Mouse (Mus musculus): ENCODE measurements around the gene Sik2.
A peak's percentile ranks its signal among the peaks of the same experiment; 100 is the strongest.

Sik2 gene

GRCm38 (mm10) chr9:51008841-51009655 lies at the start of gene Sik2:
Sik2 (minus strand) TSS chr9:51009073.
- DNase-seq (ENCODE audit: low spot score in 2 of 2): peak; percentile 64 to 81

- DNase-seq (ENCODE audit: low spot score in 2 of 2): no peak
These were observed 47.8 kb upstream of the Sik2 start for GRCm38 (mm10) chr9:51056360-51057324.

GRCm38 (mm10) chr9:51052180-51052579 lies 43.3 kb upstream of the Sik2 start:
- peak in 1 of 2 experiments; percentile 20 for DNase-seq (ENCODE audit: low spot score in 2 of 2)

- DNase-seq (ENCODE audit: low spot score in 2 of 2): no peak
These were observed 33.3 kb upstream of the Sik2 start for GRCm38 (mm10) chr9:51042136-51042535.

- no peak for DNase-seq (ENCODE audit: low spot score in 2 of 2)
These were observed 32.7 kb upstream of the Sik2 start for GRCm38 (mm10) chr9:51041491-51041980.

GRCm38 (mm10) chr9:51032785-51033529 lies 24.1 kb upstream of the Sik2 start:
- no peak for DNase-seq (ENCODE audit: low spot score in 2 of 2)

- no peak for DNase-seq (ENCODE audit: low spot score in 2 of 2)
These were observed 23.4 kb upstream of the Sik2 start for GRCm38 (mm10) chr9:51032291-51032690.

GRCm38 (mm10) chr9:51031603-51032002 lies 22.7 kb upstream of the Sik2 start:
- DNase-seq (ENCODE audit: low spot score in 2 of 2): no peak

GRCm38 (mm10) chr9:51030147-51030546 lies 21.3 kb upstream of the Sik2 start:
- no peak for DNase-seq (ENCODE audit: low spot score in 2 of 2)

GRCm38 (mm10) chr9:51026952-51027351 lies 18.1 kb upstream of the Sik2 start:
- no peak for DNase-seq (ENCODE audit: low spot score in 2 of 2)

GRCm38 (mm10) chr9:51021123-51021795 lies 12.4 kb upstream of the Sik2 start:
- no peak for DNase-seq (ENCODE audit: low spot score in 2 of 2)

GRCm38 (mm10) chr9:51020351-51020750 lies 11.5 kb upstream of the Sik2 start:
- DNase-seq (ENCODE audit: low spot score in 2 of 2): no peak

- no peak for DNase-seq (ENCODE audit: low spot score in 2 of 2)
These were observed 10.8 kb upstream of the Sik2 start for GRCm38 (mm10) chr9:51019670-51020069.

GRCm38 (mm10) chr9:51015732-51016131 lies 6.9 kb upstream of the Sik2 start:
- DNase-seq (ENCODE audit: low spot score in 2 of 2): no peak

- no peak for DNase-seq (ENCODE audit: low spot score in 2 of 2)
These were observed 4.8 kb upstream of the Sik2 start for GRCm38 (mm10) chr9:51013644-51014043.

- peak in 1 of 2 experiments; percentile 22 for DNase-seq (ENCODE audit: low spot score in 2 of 2)
These were observed 730 bp upstream of the Sik2 start for GRCm38 (mm10) chr9:51009656-51009950.

- peak in 1 of 2 experiments; percentile 58 for DNase-seq (ENCODE audit: low spot score in 2 of 2)
These were observed 619 bp downstream of the Sik2 start for GRCm38 (mm10) chr9:51008068-51008840.

GRCm38 (mm10) chr9:51007726-51008067 lies 1.2 kb downstream of the Sik2 start:
- DNase-seq (ENCODE audit: low spot score in 2 of 2): no peak

- DNase-seq (ENCODE audit: low spot score in 2 of 2): peak in 1 of 2 experiments; percentile 39
These were observed 2.0 kb downstream of the Sik2 start for GRCm38 (mm10) chr9:51006846-51007245.

- no peak for DNase-seq (ENCODE audit: low spot score in 2 of 2)
These were observed 4.8 kb downstream of the Sik2 start for GRCm38 (mm10) chr9:51004062-51004461.

GRCm38 (mm10) chr9:50986677-50987076 lies 22.2 kb downstream of the Sik2 start:
- DNase-seq (ENCODE audit: low spot score in 2 of 2): no peak

All from left cerebral cortex, adult 9 months (tissue).